Mouse (Mus musculus) heart, embryonic 10.5 days (tissue): ENCODE results near the gene Kcnh4. TPM values are rescaled to one million over a fixed set of nuclear protein-coding genes. Genes with fewer than 3 reads are reported as not detected.

Experiments used
- DNase-seq: peaks from one replicate; pipeline ENCODE4 v3.0.0-alpha.2; 2017; ENCODE audit warnings: low spot score
- H3K27ac ChIP-seq: fragments of 300-500 bp; sonication (generic); 2 replicates; pipeline ENCODE4 v1.5.1; 2016; ENCODE audit warnings: mild to moderate bottlenecking
- H3K27me3 ChIP-seq: fragments of 300-500 bp; sonication (generic); 2 replicates; pipeline ENCODE4 v1.6.1; 2016; ENCODE audit warnings: mild to moderate bottlenecking; ENCODE audit not compliant: poor library complexity, insufficient read depth, severe bottlenecking
- H3K36me3 ChIP-seq: fragments of 300-500 bp; sonication (generic); 2 replicates; pipeline ENCODE4 v1.6.1; 2016; ENCODE audit warnings: mild to moderate bottlenecking, moderate library complexity
- H3K4me1 ChIP-seq: fragments of 300-500 bp; sonication (generic); 2 replicates; pipeline ENCODE4 v1.6.1; 2016; ENCODE audit warnings: mild to moderate bottlenecking
- H3K4me3 ChIP-seq: fragments of 300-500 bp; sonication (generic); 2 replicates; pipeline ENCODE4 v1.5.1; 2016; ENCODE audit warnings: mild to moderate bottlenecking, moderate library complexity
- H3K9me3 ChIP-seq: fragments of 300-500 bp; sonication (generic); 2 replicates; pipeline ENCODE4 v1.6.1; 2016; ENCODE audit warnings: mild to moderate bottlenecking, moderate library complexity
- WGBS: fragments of 180-500 bp; shearing (Covaris S2); methylation state at CpG from one replicate; pipeline ENCODE4 v1.1.7; 2016; 5-methylcytosine and 5-hydroxymethylcytosine counted together
- polyA plus RNA-seq: library from polyadenylated mRNA; unstranded; fragments of >200 nt; fragmentation: Nextera tagmentation; extraction: Ambion mirVana; gene quantifications from 2 replicates; pipeline ENCODE4 v1.2.1, GENCODE M21; 2016

The Kcnh4 gene
- polyA plus RNA-seq, 1 experiment from 2014 or later: not detected

DNA sequence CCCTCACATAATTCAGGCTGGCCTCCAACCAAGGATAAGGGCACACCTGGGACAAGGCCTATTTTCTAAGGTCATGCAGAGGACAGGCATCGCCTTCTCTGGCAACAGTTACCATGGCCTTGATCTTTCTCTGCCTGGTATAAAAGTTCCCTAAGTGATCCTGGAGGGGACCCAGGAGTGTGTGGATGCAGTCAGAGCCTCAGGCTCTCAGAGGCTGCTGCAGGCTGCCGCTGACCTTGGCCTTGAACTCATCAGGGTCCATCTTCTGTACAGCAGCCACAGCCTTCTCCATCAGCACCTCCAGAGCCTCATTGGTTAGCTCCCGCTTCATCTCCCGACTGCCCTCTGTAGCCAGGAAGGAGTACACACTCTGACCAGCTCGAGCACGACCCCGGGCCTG is 61.8 kb downstream of the Kcnh4 start:
- no peak overlapping the region for H3K4me3 ChIP-seq
- H3K9me3 ChIP-seq: no peaks in the 10 kb centered on the region
- H3K27ac ChIP-seq: no peak overlapping the region; the same call in 1 of the 2 replicates
- H3K4me1 ChIP-seq: peaks cover 20% of the 10 kb centered on the region
- DNase-seq: no peak
- WGBS: 73% methylated on average over 7 of the region's 7 CpGs
- H3K36me3 ChIP-seq: no peaks in the 10 kb centered on the region
- H3K27me3 ChIP-seq: peaks cover 19% of the 10 kb centered on the region

DNA sequence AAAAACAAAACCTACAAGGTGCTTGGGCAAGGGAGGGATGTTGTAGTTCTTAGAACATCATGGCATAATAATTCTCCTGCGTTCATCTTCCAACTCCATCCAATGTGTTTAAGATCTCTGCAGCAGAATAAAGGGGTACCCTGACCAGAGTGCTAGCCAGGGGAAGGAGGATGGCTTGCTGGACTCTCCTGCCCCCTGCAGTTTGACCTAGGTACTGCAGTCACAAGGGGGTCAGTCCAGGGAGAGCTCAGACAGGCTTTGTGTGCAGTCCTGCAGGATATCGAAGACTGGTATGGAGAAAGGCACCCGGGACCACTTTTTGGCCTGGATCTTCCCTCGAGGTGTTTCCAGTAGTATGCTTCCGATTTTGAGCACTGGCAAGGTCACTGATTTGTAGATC is 64.8 kb downstream of the Kcnh4 start:
- peaks cover 19% of the 10 kb centered on the region for H3K4me1 ChIP-seq
- no peak overlapping the region for H3K27ac ChIP-seq
- no peak overlapping the region for H3K4me3 ChIP-seq
- peak; percentile 86 for DNase-seq
- 39% methylated on average over 5 of the region's 5 CpGs for WGBS
- no peaks in the 10 kb centered on the region for H3K36me3 ChIP-seq
- peaks cover 42% of the 10 kb centered on the region for H3K27me3 ChIP-seq
- H3K9me3 ChIP-seq: no peaks in the 10 kb centered on the region

GRCm38 (mm10) chr11:100693154-100693553 is 66.6 kb downstream of the Kcnh4 start:
- H3K4me1 ChIP-seq: peaks cover 19% of the 10 kb centered on the region
- WGBS: 30% methylated on average over 5 of the region's 5 CpGs
- no peak overlapping the region for H3K4me3 ChIP-seq
- peaks cover 44% of the 10 kb centered on the region for H3K27me3 ChIP-seq
- H3K9me3 ChIP-seq: no peaks in the 10 kb centered on the region
- no peak overlapping the region for H3K27ac ChIP-seq
- H3K36me3 ChIP-seq: no peaks in the 10 kb centered on the region
- no peak for DNase-seq

DNA sequence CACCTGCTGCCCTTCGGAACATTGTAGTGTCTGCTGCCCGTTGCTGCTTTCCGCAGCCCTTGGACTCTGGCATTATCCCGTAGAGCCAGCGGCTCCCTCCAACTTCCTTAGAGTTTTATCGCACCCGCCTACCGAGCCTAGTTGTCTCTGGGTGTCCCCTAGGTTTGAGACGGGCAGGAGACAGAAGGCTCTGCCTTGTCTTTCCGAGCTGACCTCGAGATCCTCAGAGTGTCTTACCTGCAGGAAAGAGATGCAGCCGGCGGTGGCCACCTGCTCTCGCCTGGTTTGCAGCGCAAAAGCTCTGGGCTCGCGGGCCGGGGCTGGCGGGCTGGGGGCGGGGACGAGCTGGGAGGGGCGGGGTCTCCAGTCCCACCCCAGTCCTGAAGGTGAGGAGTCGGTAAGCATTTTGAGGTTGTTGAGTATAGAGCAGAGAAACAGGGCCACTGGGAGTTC is 67.6 kb downstream of the Kcnh4 start, which contains the start of gene Zfp385c:
Zfp385c (minus strand) TSS at position 292 of the 453 bp plus-strand sequence.
- Histone ChIP-seq H3K27ac (no peak within 1 kb of the TSS), H3K9me3 (no peaks in the 10 kb centered on the region), H3K36me3 (no peaks in the 10 kb centered on the region), H3K27me3 (peaks cover 44% of the 10 kb centered on the region), H3K4me3 (peak within 1 kb of the TSS; percentile 58), H3K4me1 (peaks cover 19% of the 10 kb centered on the region)
- DNase-seq: no peak
- 3% methylated on average over 23 of the region's 23 CpGs for WGBS

DNA sequence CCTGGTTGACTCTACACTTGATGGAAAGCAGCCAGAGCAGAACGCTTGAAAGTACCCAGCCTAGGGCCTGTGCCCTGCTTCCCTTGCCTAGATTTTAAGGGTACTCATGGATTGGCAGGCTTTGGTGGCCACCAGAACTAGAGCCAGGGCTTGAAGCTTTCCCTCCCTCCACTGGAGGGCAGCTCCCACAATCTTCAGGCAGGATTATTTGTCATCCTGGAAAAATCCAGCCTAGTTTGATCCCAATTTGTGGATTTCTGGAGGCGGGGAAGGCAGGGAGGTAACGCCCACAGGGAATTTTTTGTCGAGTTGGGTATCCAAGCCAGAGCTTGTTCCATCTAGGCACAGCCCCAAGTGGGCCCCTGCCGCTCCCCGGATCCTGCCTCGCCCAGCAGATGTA is 69.4 kb downstream of the Kcnh4 start:
- Histone ChIP-seq H3K4me3 (no peak overlapping the region), H3K27me3 (peaks cover 41% of the 10 kb centered on the region), H3K27ac (no peak overlapping the region), H3K9me3 (no peaks in the 10 kb centered on the region), H3K4me1 (peaks cover 19% of the 10 kb centered on the region), H3K36me3 (no peaks in the 10 kb centered on the region)
- WGBS: 69% methylated on average over 7 of the region's 7 CpGs
- no peak for DNase-seq

Other genes starting within 250 kb of the Kcnh4 start
- gene Acly, start 231.9 kb downstream of the Kcnh4 start, polyA plus RNA-seq: 127 and 139 TPM in 2 replicates
- gene Ttc25, start 214.3 kb downstream of the Kcnh4 start, polyA plus RNA-seq: 0.59 and 0.75 TPM in 2 replicates
- gene Cnp, start 185.0 kb downstream of the Kcnh4 start, polyA plus RNA-seq: 16.3 and 20.0 TPM in 2 replicates
- 67.4 and 67.9 TPM in 2 replicates for gene Nkiras2, start 140.7 kb downstream of the Kcnh4 start, polyA plus RNA-seq
- 194 and 211 TPM in 2 replicates for gene Dnajc7, start 139.8 kb downstream of the Kcnh4 start, polyA plus RNA-seq
- 0.23 and 0.27 TPM in 2 replicates for gene Zfp385c, start 67.5 kb downstream of the Kcnh4 start, polyA plus RNA-seq
- gene Dhx58, start 55.7 kb downstream of the Kcnh4 start, polyA plus RNA-seq: 1.1 and 2.4 TPM in 2 replicates
- 52.0 and 59.8 TPM in 2 replicates for gene Kat2a, start 47.5 kb downstream of the Kcnh4 start, polyA plus RNA-seq
- gene Hspb9, start 46.1 kb downstream of the Kcnh4 start, polyA plus RNA-seq: 0.19 and 0.34 TPM in 2 replicates
- 13.7 and 13.9 TPM in 2 replicates for gene Rab5c, start 21.7 kb downstream of the Kcnh4 start, polyA plus RNA-seq
- gene Hcrt, start 3.0 kb upstream of the Kcnh4 start, polyA plus RNA-seq: not detected in 2 replicates
- 4.8 and 6.3 TPM in 2 replicates for gene Ghdc, start 11.0 kb upstream of the Kcnh4 start, polyA plus RNA-seq
- gene Stat5b, start 90.8 kb upstream of the Kcnh4 start, polyA plus RNA-seq: 25.7 and 30.1 TPM in 2 replicates
- gene Stat5a, start 99.4 kb upstream of the Kcnh4 start, polyA plus RNA-seq: 6.2 and 6.6 TPM in 2 replicates
- 33.7 and 41.5 TPM in 2 replicates for gene Stat3, start 179.6 kb upstream of the Kcnh4 start, polyA plus RNA-seq
- 139 and 252 TPM in 2 replicates for gene Cavin1, start 210.9 kb upstream of the Kcnh4 start, polyA plus RNA-seq
- 54.4 and 66.3 TPM in 2 replicates for gene Atp6v0a1, start 249.5 kb upstream of the Kcnh4 start, polyA plus RNA-seq